Mouse (Mus musculus) lung, embryonic 16.5 days (tissue): ENCODE data around the gene Btnl9. TPM values are rescaled to one million over a fixed set of nuclear protein-coding genes. Genes with fewer than 3 reads are reported as not detected.
"Not testable (repeated sequence)": the region's sequence is repeated elsewhere in the genome, so short reads cannot be mapped to it uniquely, and the experiment has no call there.

ENCODE experiments used
- ATAC-seq: fragments of 200-750 bp; cut with Nextera tagmentation; 2 replicates; pipeline ENCODE4 v1.8.0; 2017; ENCODE audit warnings: low read depth, mild to moderate bottlenecking, moderate library complexity
- H3K27ac ChIP-seq: fragments of 300-500 bp; sonication (generic); 2 replicates; pipeline ENCODE4 v1.5.1; 2014; ENCODE audit warnings: mild to moderate bottlenecking, control low read depth, low read length
- H3K27me3 ChIP-seq: fragments of 300-500 bp; sonication (generic); 2 replicates; pipeline ENCODE4 v1.6.1; 2014; ENCODE audit warnings: low read depth, low read length, mixed read lengths; ENCODE audit not compliant: control insufficient read depth, insufficient read depth
- H3K36me3 ChIP-seq: fragments of 300-500 bp; sonication (generic); 2 replicates; pipeline ENCODE4 v1.6.1; 2014; ENCODE audit warnings: low read length; ENCODE audit not compliant: control insufficient read depth, insufficient read depth
- H3K4me1 ChIP-seq: fragments of 300-500 bp; sonication (generic); replicated peaks from 2 replicates; pipeline ENCODE4 v1.6.1; 2014; ENCODE audit warnings: low read length, mixed read lengths; ENCODE audit not compliant: control insufficient read depth, insufficient read depth
- H3K4me2 ChIP-seq: fragments of 300-500 bp; sonication (generic); 2 replicates; pipeline ENCODE4 v1.6.1; 2014; ENCODE audit warnings: low read depth, low read length, control low read depth
- H3K4me3 ChIP-seq: fragments of 300-500 bp; sonication (generic); 2 replicates; pipeline ENCODE4 v1.5.1; 2014; ENCODE audit warnings: mild to moderate bottlenecking, low read length, control low read depth
- H3K9ac ChIP-seq: fragments of 300-500 bp; sonication (generic); 2 replicates; pipeline ENCODE4 v1.6.1; 2014; ENCODE audit warnings: low read length, control low read depth
- H3K9me3 ChIP-seq: fragments of 300-500 bp; sonication (generic); 2 replicates; pipeline ENCODE4 v1.6.1; 2016; ENCODE audit warnings: low read length; ENCODE audit not compliant: control insufficient read depth
- WGBS: fragments of 180-500 bp; shearing (Covaris S2); extraction: QIAGEN DNeasy Blood & Tissue Kit; methylation state at CpG from one replicate; pipeline ENCODE4 v1.1.7; 2014; 5-methylcytosine and 5-hydroxymethylcytosine counted together
- polyA plus RNA-seq: library from polyadenylated mRNA; unstranded; fragments of >200 nt; fragmentation: Nextera tagmentation; extraction: Ambion mirVana; gene quantifications from 2 replicates; pipeline ENCODE4 v1.2.1, GENCODE M21; 2015

The Btnl9 gene
- polyA plus RNA-seq, 1 experiment from 2014 or later: 0.84 TPM

DNA sequence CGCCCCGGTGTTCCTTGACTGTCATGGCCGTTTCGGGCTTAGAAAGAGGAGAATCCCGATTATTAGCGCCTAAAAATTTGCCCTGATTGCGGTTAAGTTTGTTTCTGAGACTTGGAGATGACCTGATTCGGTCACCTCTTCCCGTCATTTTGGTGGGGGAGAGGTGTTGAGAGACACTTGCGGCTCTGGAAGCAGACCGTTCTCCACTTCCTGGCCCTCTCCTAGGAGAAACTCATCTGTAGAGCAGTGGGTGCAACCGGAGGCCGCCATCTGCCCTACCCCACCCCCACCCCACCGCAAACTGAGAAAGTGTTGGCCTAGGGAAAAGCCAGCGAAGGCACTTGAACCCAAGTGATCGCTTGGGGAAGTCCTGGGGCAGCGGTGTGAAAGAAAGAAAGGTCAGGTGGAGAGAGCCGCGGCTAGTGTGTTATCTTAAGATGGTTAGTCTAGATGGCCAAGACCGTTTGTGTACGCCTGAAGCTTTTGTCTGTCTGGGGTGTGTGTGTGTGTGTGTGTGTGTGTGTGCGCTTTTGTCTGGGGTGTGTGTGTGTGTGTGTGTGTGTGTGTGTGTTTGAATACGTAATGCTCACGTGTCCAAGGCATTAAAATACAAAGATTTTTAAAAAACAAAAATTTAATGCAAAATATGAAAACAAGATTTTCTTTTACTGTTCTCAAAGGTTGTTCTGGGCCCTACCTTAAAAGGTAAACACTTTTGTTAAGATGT lies 17.0 kb upstream of the Btnl9 start:
- Histone ChIP-seq H3K9ac (peak overlapping the region; percentile 99), H3K36me3 (peaks cover 2% of the 10 kb centered on the region; the same call in 1 of the 2 replicates), H3K27ac (peak overlapping the region; percentile 100), H3K4me1 (peaks cover 17% of the 10 kb centered on the region), H3K27me3 (no peaks in the 10 kb centered on the region), H3K9me3 (no peaks in the 10 kb centered on the region), H3K4me3 (peak overlapping the region; percentile 78), H3K4me2 (peak overlapping the region; percentile 76)
- WGBS: 0% methylated on average over 24 of the region's 24 CpGs
- peak; percentile 77 for ATAC-seq

DNA sequence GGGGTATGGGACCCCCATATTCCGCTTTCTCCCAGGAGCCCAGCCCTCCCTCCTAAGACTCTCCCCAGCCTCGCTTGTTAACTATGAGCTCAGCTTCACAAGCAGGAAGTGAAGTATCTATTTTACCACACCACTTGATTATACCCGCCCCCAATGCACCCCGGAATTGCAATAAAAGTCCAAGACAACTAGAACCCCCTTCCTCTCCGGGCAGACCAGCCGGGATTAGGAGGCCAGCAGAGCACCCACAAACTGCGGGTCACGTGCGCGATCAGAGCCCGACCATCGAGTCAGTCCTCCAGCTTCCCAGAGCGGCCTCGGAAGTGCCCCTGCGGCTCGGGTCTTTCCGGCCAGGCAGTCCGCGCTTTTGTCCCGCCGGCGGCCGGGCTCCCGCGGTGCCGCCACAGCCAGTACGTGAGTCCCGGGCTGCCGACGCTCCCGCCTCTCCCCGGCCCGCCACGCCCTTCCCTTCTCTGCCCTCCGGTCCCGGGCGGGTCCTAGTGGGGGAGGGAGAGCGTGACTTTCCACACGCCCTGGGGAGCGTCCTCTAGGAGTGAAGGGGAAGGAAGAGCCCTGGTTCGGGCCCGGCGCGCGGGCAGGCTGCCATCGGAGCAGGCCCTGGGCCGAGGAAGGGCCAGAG lies 16.3 kb upstream of the Btnl9 start, which contains the start of gene Zfp62:
Gene Zfp62, plus strand, starts transcription at position 164 of the 640 bp plus-strand sequence.
- under 1% methylated on average over 43 of the region's 47 CpGs for WGBS
- H3K4me2 ChIP-seq: peak within 1 kb of the TSS; percentile 76
- H3K9ac ChIP-seq: peak within 1 kb of the TSS; percentile 99
- no peaks in the 10 kb centered on the region for H3K27me3 ChIP-seq
- peaks cover 2% of the 10 kb centered on the region; the same call in 1 of the 2 replicates for H3K36me3 ChIP-seq
- peak within 1 kb of the TSS; percentile 100 for H3K27ac ChIP-seq
- ATAC-seq: peak; percentile 94
- peak within 1 kb of the TSS; percentile 78 for H3K4me3 ChIP-seq
- H3K4me1 ChIP-seq: peaks cover 17% of the 10 kb centered on the region
- H3K9me3 ChIP-seq: no peaks in the 10 kb centered on the region

GRCm38 (mm10) chr11:49202523-49203061 lies 15.6 kb upstream of the Btnl9 start:
- Histone ChIP-seq H3K9me3 (no peaks in the 10 kb centered on the region), H3K4me2 (peak overlapping the region; percentile 76), H3K36me3 (peaks cover 2% of the 10 kb centered on the region; the same call in 1 of the 2 replicates), H3K27me3 (no peaks in the 10 kb centered on the region), H3K9ac (peak overlapping the region; percentile 99), H3K4me3 (peak overlapping the region; percentile 78), H3K27ac (peak overlapping the region; percentile 100), H3K4me1 (peaks cover 17% of the 10 kb centered on the region)
- WGBS: 1% methylated on average over 10 of the region's 10 CpGs
- ATAC-seq: peak; percentile 11; the same call in 1 of the 2 replicates

- no peaks in the 10 kb centered on the region for H3K36me3 ChIP-seq
- H3K9me3 ChIP-seq: no peaks in the 10 kb centered on the region
- no peak for ATAC-seq
- H3K27me3 ChIP-seq: no peaks in the 10 kb centered on the region
- H3K9ac ChIP-seq: peak overlapping the region; percentile 99
- H3K4me3 ChIP-seq: peak overlapping the region; percentile 78
- peaks cover 17% of the 10 kb centered on the region for H3K4me1 ChIP-seq
- peak overlapping the region; percentile 76 for H3K4me2 ChIP-seq
- 47% methylated on average over 2 of the region's 2 CpGs for WGBS
- H3K27ac ChIP-seq: no peak overlapping the region
Observed at GRCm38 (mm10) chr11:49202071-49202470, 15.1 kb upstream of the Btnl9 start.

DNA sequence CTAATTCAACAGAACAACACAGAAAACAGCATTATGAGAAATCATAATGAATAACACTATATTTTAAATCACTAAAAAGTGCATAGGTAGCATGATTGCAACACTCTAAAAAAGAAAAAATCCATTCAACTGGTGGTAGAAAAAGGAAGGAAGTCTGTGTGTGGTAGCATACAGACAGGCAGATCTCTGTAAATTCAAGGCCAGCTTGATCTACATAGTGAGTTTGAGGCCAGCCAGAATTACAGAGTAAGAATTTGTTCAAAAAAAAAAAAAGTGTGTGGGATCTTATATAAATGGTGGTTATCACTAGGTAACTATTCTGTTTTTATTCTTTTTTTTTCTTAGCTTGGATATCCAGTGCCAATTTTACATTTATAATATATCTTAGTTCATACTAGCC lies 14.2 kb upstream of the Btnl9 start:
- peaks cover 17% of the 10 kb centered on the region for H3K4me1 ChIP-seq
- no peak for ATAC-seq
- no peaks in the 10 kb centered on the region for H3K27me3 ChIP-seq
- no peak overlapping the region for H3K4me3 ChIP-seq
- no peak overlapping the region for H3K27ac ChIP-seq
- H3K4me2 ChIP-seq: no peak overlapping the region
- no peaks in the 10 kb centered on the region for H3K36me3 ChIP-seq
- H3K9ac ChIP-seq: no peak overlapping the region
- H3K9me3 ChIP-seq: no peaks in the 10 kb centered on the region

DNA sequence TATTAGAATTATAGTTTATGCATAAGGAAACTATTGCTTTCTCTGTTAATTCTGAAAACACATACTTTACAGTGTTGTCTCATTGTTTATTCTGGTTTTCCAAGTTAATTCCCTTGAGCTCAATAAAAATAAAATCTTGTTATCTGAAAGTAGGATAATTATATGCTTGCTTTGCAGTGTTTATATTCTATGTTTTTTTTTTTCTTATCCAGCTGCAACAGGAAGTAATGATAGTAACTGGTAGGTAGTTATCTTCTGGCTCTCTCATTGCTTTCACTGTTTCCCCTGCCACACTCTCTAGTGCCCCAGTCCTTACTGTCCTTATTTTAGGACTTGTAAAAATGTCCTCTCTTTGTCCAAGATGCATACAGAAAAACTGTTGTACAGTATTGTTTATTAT lies 13.7 kb upstream of the Btnl9 start:
- ATAC-seq: no peak
- Histone ChIP-seq H3K27ac (no peak overlapping the region), H3K4me2 (no peak overlapping the region), H3K9me3 (no peaks in the 10 kb centered on the region), H3K4me1 (peaks cover 16% of the 10 kb centered on the region), H3K36me3 (no peaks in the 10 kb centered on the region), H3K4me3 (no peak overlapping the region), H3K27me3 (no peaks in the 10 kb centered on the region), H3K9ac (no peak overlapping the region)

DNA sequence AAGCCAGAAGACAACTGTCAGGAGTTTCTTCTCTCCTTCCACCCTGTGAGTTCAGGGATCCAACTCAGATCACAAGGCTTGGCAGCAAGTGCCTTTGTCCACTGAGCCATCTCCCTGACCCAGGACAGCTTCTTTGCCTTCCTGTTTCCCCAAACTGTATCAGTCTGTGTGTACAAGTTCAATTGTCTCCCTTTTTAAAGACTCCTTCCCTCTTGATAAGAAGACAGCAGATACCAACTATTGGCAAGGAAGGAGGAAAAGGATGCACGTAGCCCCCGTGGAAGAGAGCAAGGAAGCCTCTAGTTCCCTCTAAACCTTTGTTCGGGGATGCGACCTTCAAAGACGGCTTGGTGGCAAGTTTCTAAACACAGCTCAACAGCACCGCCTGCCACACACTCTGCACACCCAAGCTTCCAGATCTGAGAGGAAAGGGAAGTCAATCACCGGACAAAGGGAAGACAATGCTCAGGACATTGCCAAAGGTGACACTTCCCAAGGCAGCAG lies 8.9 kb upstream of the Btnl9 start:
- no peaks in the 10 kb centered on the region for H3K27me3 ChIP-seq
- no peaks in the 10 kb centered on the region for H3K4me1 ChIP-seq
- no peaks in the 10 kb centered on the region for H3K9me3 ChIP-seq
- peak overlapping the region; percentile 51 for H3K27ac ChIP-seq
- H3K36me3 ChIP-seq: no peaks in the 10 kb centered on the region
- H3K9ac ChIP-seq: no peak overlapping the region
- peak; percentile 79 for ATAC-seq
- WGBS: 67% methylated on average over 7 of the region's 7 CpGs
- no peak overlapping the region for H3K4me3 ChIP-seq
- H3K4me2 ChIP-seq: no peak overlapping the region

DNA sequence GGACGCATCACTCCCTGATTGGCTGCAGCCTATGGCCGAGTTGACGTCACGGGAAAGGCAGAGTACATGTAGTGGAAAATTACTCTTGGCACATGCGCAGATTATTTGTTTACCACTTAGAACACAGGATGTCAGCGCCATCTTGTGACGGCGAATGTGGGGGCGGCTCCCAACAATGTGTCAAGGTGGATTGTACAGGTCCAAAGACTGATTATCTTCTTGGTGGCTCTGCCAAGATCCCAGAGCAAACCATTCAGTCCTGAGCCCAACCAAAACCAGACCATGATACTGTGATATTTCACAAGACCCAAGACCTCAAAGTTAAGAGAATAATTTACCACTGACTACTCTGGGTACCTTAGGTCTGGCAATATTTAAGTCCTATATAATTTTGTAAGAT lies 7.8 kb upstream of the Btnl9 start:
- not testable (repeated sequence) for H3K4me1 ChIP-seq, H3K9me3 ChIP-seq, H3K9ac ChIP-seq, ATAC-seq, H3K4me3 ChIP-seq, H3K36me3 ChIP-seq, H3K27ac ChIP-seq, H3K4me2 ChIP-seq, H3K27me3 ChIP-seq
- 91% methylated on average over 8 of the region's 9 CpGs for WGBS

GRCm38 (mm10) chr11:49191083-49191482 lies 4.1 kb upstream of the Btnl9 start:
- WGBS: 25% methylated on average over 2 of the region's 2 CpGs
- H3K27me3 ChIP-seq: no peaks in the 10 kb centered on the region
- no peak overlapping the region for H3K9ac ChIP-seq
- ATAC-seq: no peak
- H3K36me3 ChIP-seq: no peaks in the 10 kb centered on the region
- no peak overlapping the region for H3K4me3 ChIP-seq
- no peaks in the 10 kb centered on the region; the same call in 1 of the 2 replicates for H3K4me1 ChIP-seq
- no peak overlapping the region for H3K4me2 ChIP-seq
- H3K9me3 ChIP-seq: no peaks in the 10 kb centered on the region
- no peak overlapping the region for H3K27ac ChIP-seq
